Mouse (Mus musculus) skeletal muscle tissue, postnatal 0 days (tissue): ENCODE results near the gene Mapkap1. TPM values are rescaled to one million over a fixed set of nuclear protein-coding genes. Genes with fewer than 3 reads are reported as not detected.

Experiments used
- polyA plus RNA-seq: library from polyadenylated mRNA; unstranded; fragments of >200 nt; fragmentation: Nextera tagmentation; extraction: Ambion mirVana; gene quantifications from 2 replicates; pipeline ENCODE4 v1.2.1, GENCODE M21; 2015

Gene Mapkap1
- polyA plus RNA-seq, result 52.7 and 54.8 TPM in 2 replicates

DNA sequence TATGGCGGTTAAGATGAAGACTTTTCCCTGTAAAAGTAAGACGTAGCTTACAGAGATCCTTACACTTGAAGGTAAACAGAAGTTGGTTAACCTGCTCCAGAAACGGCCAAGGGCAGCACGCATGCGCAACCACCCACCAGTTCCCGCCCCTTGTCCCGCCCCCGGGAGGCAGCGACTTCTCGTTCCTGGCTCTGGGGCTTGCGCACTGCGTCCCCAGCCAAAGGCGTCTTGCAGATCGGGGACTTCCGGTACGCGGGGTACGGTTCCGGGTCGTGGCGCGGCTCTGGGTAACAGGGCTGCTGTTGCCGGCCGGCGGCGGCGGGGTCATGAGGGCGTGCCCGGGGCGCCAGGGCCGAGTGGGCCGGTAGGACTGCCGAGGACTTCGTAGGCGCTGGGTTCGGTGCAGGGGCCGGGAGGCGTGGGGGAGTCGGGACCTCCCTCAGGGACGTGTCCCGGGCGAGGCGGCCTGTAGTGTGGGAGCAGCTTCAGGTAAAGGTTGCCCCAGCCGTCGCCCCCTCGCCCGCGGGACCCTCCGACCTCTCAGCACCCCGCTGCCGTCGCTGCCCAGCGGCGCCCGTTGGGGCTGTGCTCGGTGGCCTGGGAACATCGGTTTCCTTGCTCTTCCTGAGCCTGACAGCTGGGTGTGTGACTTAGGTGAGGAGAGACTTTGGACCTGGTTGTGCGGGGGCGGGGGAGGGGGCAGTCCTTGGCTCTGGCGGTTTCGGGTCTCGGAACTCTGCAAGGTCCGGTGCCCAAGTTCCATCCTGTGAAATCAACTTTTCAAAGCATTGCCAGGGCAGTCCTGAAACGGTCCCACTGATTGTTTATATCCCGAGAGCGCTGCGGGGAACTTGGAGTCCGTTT, at the start of gene Mapkap1:
Mapkap1 (plus strand) TSS at position 171 of the 864 bp plus-strand sequence.

DNA sequence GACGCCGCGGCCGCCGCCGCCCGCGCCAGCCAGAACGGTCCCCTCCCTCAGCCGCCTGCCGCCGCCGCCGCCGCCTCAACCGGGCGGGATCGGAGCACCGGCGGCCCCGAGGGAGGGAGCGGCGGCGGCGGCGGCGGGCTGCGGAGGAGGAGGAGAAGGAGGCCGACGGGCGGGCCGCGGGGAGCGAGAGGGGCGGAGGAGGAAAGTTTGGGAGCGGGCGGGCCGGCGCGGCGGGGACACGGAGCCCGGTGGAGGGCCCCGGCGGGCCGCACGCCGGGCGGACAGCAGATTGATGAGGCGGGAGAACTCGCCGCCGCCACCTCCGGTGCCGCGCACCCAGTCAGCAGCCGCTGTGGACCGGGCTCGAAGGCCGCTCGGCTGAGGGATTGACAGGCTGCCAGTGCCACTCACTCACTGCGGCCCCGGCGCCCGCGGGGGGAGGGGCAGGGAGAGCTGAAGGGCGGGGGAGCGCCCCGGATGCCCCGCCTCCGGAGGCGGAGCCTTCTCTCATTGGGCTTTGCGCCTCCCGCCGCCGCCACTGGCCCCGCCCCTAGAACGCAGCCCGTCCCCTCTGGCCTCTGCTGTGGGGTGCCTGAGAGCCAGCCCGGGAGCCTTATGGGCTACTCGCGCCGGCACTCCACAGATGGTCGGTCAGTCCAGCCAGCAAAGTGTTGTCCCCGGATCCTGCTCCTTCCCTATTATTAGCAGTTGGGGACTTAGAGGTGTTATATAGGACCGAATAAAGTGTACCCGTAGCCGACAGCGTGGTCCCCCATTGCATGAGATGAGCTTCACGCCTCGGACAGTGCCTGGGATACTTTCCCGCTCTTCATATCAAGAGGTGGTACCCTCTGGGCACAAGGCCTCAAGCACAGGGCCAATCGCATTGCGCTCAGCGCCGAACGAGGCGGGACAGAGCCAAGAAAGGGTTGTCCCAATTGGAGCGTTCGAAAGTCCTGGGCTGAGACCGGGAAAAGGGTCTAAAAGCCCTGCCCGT, 34.0 kb upstream of the Mapkap1 start, which contains the start of gene Pbx3:
Pbx3 (minus strand) TSS at position 838 of the 997 bp plus-strand sequence.

Other genes with a start within 250 kb of the Mapkap1 start
- gene Pbx3, start 33.6 kb upstream of the Mapkap1 start, polyA plus RNA-seq, result 4.4 and 4.8 TPM in 2 replicates